Mouse (Mus musculus) brain, embryonic 14.5 days (tissue): ENCODE data around the gene Tmem131.

ENCODE experiments used
- CTCF ChIP-seq: fragments of 200-500 bp; IDR thresholded peaks from 2 replicates; pipeline ENCODE4 v1.5.1; 2012; ENCODE audit warnings: inconsistent platforms, mild to moderate bottlenecking, moderate library complexity, borderline replicate concordance; ENCODE audit not compliant: insufficient read depth, insufficient read length; ENCODE audit errors: extremely low read depth
- POLR2A ChIP-seq: fragments of 200-500 bp; IDR thresholded peaks from 2 replicates; pipeline ENCODE4 v1.6.1; 2012; ENCODE audit warnings: mild to moderate bottlenecking, inconsistent platforms, borderline replicate concordance; ENCODE audit not compliant: poor library complexity, insufficient read depth, insufficient read length, severe bottlenecking; ENCODE audit errors: extremely low read depth

- TF ChIP-seq CTCF (no peak), POLR2A (no peak)
These were observed 78.7 kb downstream of the Tmem131 start for GRCm38 (mm10) chr1:36864757-36865156.
